Mouse (Mus musculus): ENCODE results near the gene Myf5. TPM values are rescaled to one million over a fixed set of nuclear protein-coding genes. Genes with fewer than 3 reads are reported as not detected.

The Myf5 gene
- polyA plus RNA-seq, 1 experiment from 2014 or later = 0.06 TPM

- Histone ChIP-seq H3K4me1 (ENCODE audit: control insufficient read depth, insufficient read depth, low read length) (no peaks in the 10 kb centered on the region), H3K27ac (ENCODE audit: low read length) (no peak overlapping the region), H3K27me3 (replicated peaks; ENCODE audit: control insufficient read depth, insufficient read depth, low read length) (no peaks in the 10 kb centered on the region), H3K9ac (ENCODE audit: low read depth, low read length) (no peak overlapping the region), H3K9me3 (ENCODE audit: control insufficient read depth, low read length) (no peaks in the 10 kb centered on the region), H3K4me2 (ENCODE audit: low read depth, low read length) (no peak overlapping the region), H3K4me3 (ENCODE audit: low read length) (no peak overlapping the region), H3K36me3 (ENCODE audit: control insufficient read depth, insufficient read depth, low read length) (no peaks in the 10 kb centered on the region)
- WGBS = 80% methylated on average over 5 of the region's 5 CpGs
- no peak for ATAC-seq
Measured at GRCm38 (mm10) chr10:107449496-107450330, 36.2 kb downstream of the Myf5 start.

DNA sequence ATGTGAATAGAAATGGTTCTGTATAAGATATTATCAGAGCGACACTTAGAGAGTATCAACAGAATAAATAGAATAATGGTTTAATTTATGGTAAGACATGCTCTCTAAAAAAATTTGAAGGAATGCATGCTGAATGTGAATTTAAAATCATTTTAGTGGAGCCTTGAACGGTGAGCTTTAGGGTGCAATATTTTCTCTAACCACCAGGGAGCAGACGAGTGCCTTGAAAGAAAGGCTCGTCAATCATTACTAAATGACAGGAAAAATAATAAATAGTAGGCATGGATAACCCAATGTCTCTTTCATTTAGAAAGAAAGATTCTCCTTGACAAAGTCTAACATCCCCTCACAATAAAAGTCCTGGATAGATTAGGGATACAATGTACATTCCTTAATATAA lies 43.2 kb downstream of the Myf5 start:
- Histone ChIP-seq H3K9me3 (ENCODE audit: control insufficient read depth, low read length) (no peaks in the 10 kb centered on the region), H3K9ac (ENCODE audit: low read depth, low read length) (no peak overlapping the region), H3K4me1 (ENCODE audit: control insufficient read depth, insufficient read depth, low read length) (no peaks in the 10 kb centered on the region), H3K27me3 (replicated peaks; ENCODE audit: control insufficient read depth, insufficient read depth, low read length) (no peaks in the 10 kb centered on the region), H3K36me3 (ENCODE audit: control insufficient read depth, insufficient read depth, low read length) (no peaks in the 10 kb centered on the region), H3K4me3 (ENCODE audit: low read length) (no peak overlapping the region), H3K27ac (ENCODE audit: low read length) (no peak overlapping the region), H3K4me2 (ENCODE audit: low read depth, low read length) (no peak overlapping the region)
- WGBS = 11% methylated on average over 4 of the region's 4 CpGs
- ATAC-seq = no peak

- Histone ChIP-seq H3K36me3 (ENCODE audit: control insufficient read depth, insufficient read depth, low read length) (no peaks in the 10 kb centered on the region), H3K4me1 (ENCODE audit: control insufficient read depth, insufficient read depth, low read length) (no peaks in the 10 kb centered on the region), H3K27ac (ENCODE audit: low read length) (no peak overlapping the region), H3K4me2 (ENCODE audit: low read depth, low read length) (no peak overlapping the region), H3K4me3 (ENCODE audit: low read length) (no peak overlapping the region), H3K9me3 (ENCODE audit: control insufficient read depth, low read length) (no peaks in the 10 kb centered on the region), H3K27me3 (replicated peaks; ENCODE audit: control insufficient read depth, insufficient read depth, low read length) (no peaks in the 10 kb centered on the region), H3K9ac (ENCODE audit: low read depth, low read length) (no peak overlapping the region)
- ATAC-seq = no peak
- 74% methylated on average over 5 of the region's 5 CpGs for WGBS
Measured at GRCm38 (mm10) chr10:107436967-107437366, 49.0 kb downstream of the Myf5 start.

Small RNA genes within 50 kb of the gene (microRNA-seq; reads per million reads assigned to microRNA genes)
- not detected for gene Gm44403

Other genes starting within 250 kb of the Myf5 start
- 3.0 and 3.9 TPM in 2 replicates for gene Lin7a, start 214.4 kb downstream of the Myf5 start, polyA plus RNA-seq (2015; fragmentation: Nextera tagmentation; extraction: Ambion mirVana)
- not detected in 2 replicates for gene Myf6, start 8.6 kb upstream of the Myf5 start, polyA plus RNA-seq (2015; fragmentation: Nextera tagmentation; extraction: Ambion mirVana)
- 0.02 TPM in 2 replicates for gene Ptprq, start 233.9 kb upstream of the Myf5 start, polyA plus RNA-seq (2015; fragmentation: Nextera tagmentation; extraction: Ambion mirVana)